Mouse (Mus musculus): ENCODE measurements at regions not wholly inside any gene's neighbourhood (a gene's known extent, or its start where the extent isn't known, plus 50 kb on each side); places are given as distances from the start of the nearest gene placed in this dataset.

GRCm38 (mm10) chr2:161332653-161333052, 223.8 kb upstream of the Chd6 start:
- Histone ChIP-seq H3K4me1 (replicated peaks; ENCODE audit: control insufficient read depth, insufficient read depth, low read length) (0 out of 2 replicates have a peak, but pooled peaks cover 4% of the 10 kb centered on the region), H3K27ac (ENCODE audit: low read depth, low read length) (no peak overlapping the region), H3K27me3 (ENCODE audit: control insufficient read depth, insufficient read depth, low read length) (no peaks in the 10 kb centered on the region), H3K36me3 (ENCODE audit: control insufficient read depth, insufficient read depth, low read length) (no peaks in the 10 kb centered on the region), H3K9me3 (ENCODE audit: control insufficient read depth, low read length) (0 out of 2 replicates have a peak, but pooled peaks cover 3% of the 10 kb centered on the region), H3K4me3 (ENCODE audit: low read depth, low read length) (no peak overlapping the region), H3K4me2 (ENCODE audit: low read depth, low read length, severe bottlenecking) (no peak overlapping the region), H3K9ac (ENCODE audit: low read length) (no peak overlapping the region)
- 26% methylated on average over 2 of the region's 2 CpGs for WGBS
- DNase-seq (ENCODE audit: low spot score) (no peak), ATAC-seq (replicated peaks; ENCODE audit: low FRiP score) (no peak; the same call in 1 of the 2 replicates)

GRCm38 (mm10) chr2:161331850-161332365, 223.0 kb upstream of the Chd6 start:
- no peak for ATAC-seq (replicated peaks; ENCODE audit: low FRiP score)
- Histone ChIP-seq H3K9ac (ENCODE audit: low read length) (no peak overlapping the region), H3K36me3 (ENCODE audit: control insufficient read depth, insufficient read depth, low read length) (no peaks in the 10 kb centered on the region), H3K4me3 (ENCODE audit: low read depth, low read length) (no peak overlapping the region), H3K9me3 (ENCODE audit: control insufficient read depth, low read length) (0 out of 2 replicates have a peak, but pooled peaks cover 3% of the 10 kb centered on the region), H3K4me2 (ENCODE audit: low read depth, low read length, severe bottlenecking) (no peak overlapping the region), H3K27ac (ENCODE audit: low read depth, low read length) (no peak overlapping the region), H3K27me3 (ENCODE audit: control insufficient read depth, insufficient read depth, low read length) (no peaks in the 10 kb centered on the region), H3K4me1 (replicated peaks; ENCODE audit: control insufficient read depth, insufficient read depth, low read length) (0 out of 2 replicates have a peak, but pooled peaks cover 4% of the 10 kb centered on the region)
- no peak for DNase-seq (ENCODE audit: low spot score)
- WGBS, result 92% methylated on average over 10 of the region's 10 CpGs

- Histone ChIP-seq H3K27ac (ENCODE audit: low read depth, low read length) (no peak overlapping the region), H3K27me3 (ENCODE audit: control insufficient read depth, insufficient read depth, low read length) (no peaks in the 10 kb centered on the region), H3K9me3 (ENCODE audit: control insufficient read depth, low read length) (no peaks in the 10 kb centered on the region), H3K9ac (ENCODE audit: low read length) (no peak overlapping the region), H3K4me1 (replicated peaks; ENCODE audit: control insufficient read depth, insufficient read depth, low read length) (no peaks in the 10 kb centered on the region), H3K4me2 (ENCODE audit: low read depth, low read length, severe bottlenecking) (no peak overlapping the region), H3K36me3 (ENCODE audit: control insufficient read depth, insufficient read depth, low read length) (no peaks in the 10 kb centered on the region), H3K4me3 (ENCODE audit: low read depth, low read length) (no peak overlapping the region)
- WGBS, result 46% methylated on average over 3 of the region's 3 CpGs
- ATAC-seq (replicated peaks; ENCODE audit: low FRiP score) (0 out of 2 replicates have a peak, but pooled peaks have one; percentile 5), DNase-seq (ENCODE audit: low spot score) (no peak)
Observed at GRCm38 (mm10) chr2:161302796-161303195, 193.9 kb upstream of the Chd6 start.

- Histone ChIP-seq H3K27me3 (ENCODE audit: control insufficient read depth, insufficient read depth, low read length) (no peaks in the 10 kb centered on the region), H3K36me3 (ENCODE audit: control insufficient read depth, insufficient read depth, low read length) (no peaks in the 10 kb centered on the region), H3K27ac (ENCODE audit: low read depth, low read length) (no peak overlapping the region), H3K4me2 (ENCODE audit: low read depth, low read length, severe bottlenecking) (no peak overlapping the region), H3K9ac (ENCODE audit: low read length) (no peak overlapping the region), H3K4me3 (ENCODE audit: low read depth, low read length) (no peak overlapping the region), H3K4me1 (replicated peaks; ENCODE audit: control insufficient read depth, insufficient read depth, low read length) (peaks cover 3% of the 10 kb centered on the region; the same call in 1 of the 2 replicates), H3K9me3 (ENCODE audit: control insufficient read depth, low read length) (no peaks in the 10 kb centered on the region)
- ATAC-seq (replicated peaks; ENCODE audit: low FRiP score) (no peak), DNase-seq (ENCODE audit: low spot score) (no peak)
- 65% methylated on average over 9 of the region's 9 CpGs for WGBS
Observed at GRCm38 (mm10) chr2:161268861-161269413, 160.1 kb upstream of the Chd6 start.

GRCm38 (mm10) chr2:161266476-161266875, 157.6 kb upstream of the Chd6 start:
- H3K27ac ChIP-seq (ENCODE audit: low read depth, low read length), result no peak overlapping the region
- WGBS, result 7% methylated on average over 5 of the region's 5 CpGs
- H3K36me3 ChIP-seq (ENCODE audit: control insufficient read depth, insufficient read depth, low read length), result no peaks in the 10 kb centered on the region
- no peaks in the 10 kb centered on the region for H3K27me3 ChIP-seq (ENCODE audit: control insufficient read depth, insufficient read depth, low read length)
- H3K4me1 ChIP-seq (replicated peaks; ENCODE audit: control insufficient read depth, insufficient read depth, low read length), result peaks cover 3% of the 10 kb centered on the region; the same call in 1 of the 2 replicates
- no peak overlapping the region for H3K4me2 ChIP-seq (ENCODE audit: low read depth, low read length, severe bottlenecking)
- no peak overlapping the region for H3K9ac ChIP-seq (ENCODE audit: low read length)
- no peak overlapping the region for H3K4me3 ChIP-seq (ENCODE audit: low read depth, low read length)
- no peaks in the 10 kb centered on the region for H3K9me3 ChIP-seq (ENCODE audit: control insufficient read depth, low read length)
- no peak for ATAC-seq (replicated peaks; ENCODE audit: low FRiP score)
- no peak for DNase-seq (ENCODE audit: low spot score)

GRCm38 (mm10) chr2:161265211-161265610, 156.3 kb upstream of the Chd6 start:
- Histone ChIP-seq H3K4me1 (replicated peaks; ENCODE audit: control insufficient read depth, insufficient read depth, low read length) (peaks cover 3% of the 10 kb centered on the region; the same call in 1 of the 2 replicates), H3K27ac (ENCODE audit: low read depth, low read length) (no peak overlapping the region; the same call in 1 of the 2 replicates), H3K36me3 (ENCODE audit: control insufficient read depth, insufficient read depth, low read length) (no peaks in the 10 kb centered on the region), H3K27me3 (ENCODE audit: control insufficient read depth, insufficient read depth, low read length) (no peaks in the 10 kb centered on the region), H3K4me3 (ENCODE audit: low read depth, low read length) (no peak overlapping the region), H3K9ac (ENCODE audit: low read length) (no peak overlapping the region), H3K9me3 (ENCODE audit: control insufficient read depth, low read length) (no peaks in the 10 kb centered on the region), H3K4me2 (ENCODE audit: low read depth, low read length, severe bottlenecking) (peak overlapping the region; percentile 9; the same call in 1 of the 2 replicates)
- DNase-seq (ENCODE audit: low spot score), result peak; percentile 83
- WGBS, result 11% methylated on average over 8 of the region's 8 CpGs
- peak; percentile 93 for ATAC-seq (replicated peaks; ENCODE audit: low FRiP score)

- H3K36me3 ChIP-seq (ENCODE audit: control insufficient read depth, insufficient read depth, low read length), result no peaks in the 10 kb centered on the region
- no peaks in the 10 kb centered on the region for H3K9me3 ChIP-seq (ENCODE audit: control insufficient read depth, low read length)
- no peak overlapping the region for H3K9ac ChIP-seq (ENCODE audit: low read length)
- H3K4me2 ChIP-seq (ENCODE audit: low read depth, low read length, severe bottlenecking), result no peak overlapping the region
- H3K27me3 ChIP-seq (ENCODE audit: control insufficient read depth, insufficient read depth, low read length), result no peaks in the 10 kb centered on the region
- no peak overlapping the region for H3K4me3 ChIP-seq (ENCODE audit: low read depth, low read length)
- ATAC-seq (replicated peaks; ENCODE audit: low FRiP score) (no peak), DNase-seq (ENCODE audit: low spot score) (no peak)
- no peaks in the 10 kb centered on the region for H3K4me1 ChIP-seq (replicated peaks; ENCODE audit: control insufficient read depth, insufficient read depth, low read length)
- 85% methylated on average over 2 of the region's 2 CpGs for WGBS
- H3K27ac ChIP-seq (ENCODE audit: low read depth, low read length), result no peak overlapping the region
Observed at GRCm38 (mm10) chr2:161252761-161253160, 143.9 kb upstream of the Chd6 start.

GRCm38 (mm10) chr2:161241665-161242064, 132.8 kb upstream of the Chd6 start:
- no peaks in the 10 kb centered on the region; the same call in 1 of the 2 replicates for H3K27me3 ChIP-seq (ENCODE audit: control insufficient read depth, insufficient read depth, low read length)
- DNase-seq (ENCODE audit: low spot score), result no peak
- no peak overlapping the region for H3K4me3 ChIP-seq (ENCODE audit: low read depth, low read length)
- 87% methylated on average over 6 of the region's 6 CpGs for WGBS
- no peak overlapping the region for H3K9ac ChIP-seq (ENCODE audit: low read length)
- no peak overlapping the region for H3K27ac ChIP-seq (ENCODE audit: low read depth, low read length)
- no peaks in the 10 kb centered on the region for H3K4me1 ChIP-seq (replicated peaks; ENCODE audit: control insufficient read depth, insufficient read depth, low read length)
- ATAC-seq (replicated peaks; ENCODE audit: low FRiP score), result no peak
- H3K36me3 ChIP-seq (ENCODE audit: control insufficient read depth, insufficient read depth, low read length), result no peaks in the 10 kb centered on the region
- H3K4me2 ChIP-seq (ENCODE audit: low read depth, low read length, severe bottlenecking), result no peak overlapping the region
- H3K9me3 ChIP-seq (ENCODE audit: control insufficient read depth, low read length), result no peaks in the 10 kb centered on the region

Data from forebrain, embryonic 11.5 days (tissue).